Mouse (Mus musculus) intestine, embryonic 14.5 days (tissue): ENCODE results near the gene Mpp3. TPM values are rescaled to one million over a fixed set of nuclear protein-coding genes. Genes with fewer than 3 reads are reported as not detected.

ENCODE experiments used
- ATAC-seq: fragments of 200-750 bp; cut with Nextera tagmentation; replicated peaks from 2 replicates; pipeline ENCODE4 v1.8.0; 2017; ENCODE audit warnings: low read depth, moderate number of reproducible peaks, moderate TSS enrichment, moderate library complexity; ENCODE audit not compliant: low FRiP score, low TSS enrichment
- DNase-seq: peaks from one replicate; pipeline ENCODE4 v3.0.0-alpha.2; 2018; ENCODE audit warnings: low spot score
- H3K27ac ChIP-seq: fragments of 300-500 bp; sonication (generic); 2 replicates; pipeline ENCODE4 v1.5.1; 2014; ENCODE audit warnings: low read depth, mild to moderate bottlenecking, control low read depth
- H3K27me3 ChIP-seq: fragments of 300-500 bp; sonication (generic); replicated peaks from 2 replicates; pipeline ENCODE4 v1.6.1; 2014; ENCODE audit warnings: low read length, control low read depth; ENCODE audit not compliant: control insufficient read depth, insufficient read depth
- H3K36me3 ChIP-seq: fragments of 300-500 bp; sonication (generic); 2 replicates; pipeline ENCODE4 v1.6.1; 2014; ENCODE audit warnings: low read length, control low read depth; ENCODE audit not compliant: control insufficient read depth, insufficient read depth
- H3K4me1 ChIP-seq: fragments of 300-500 bp; sonication (generic); replicated peaks from 2 replicates; pipeline ENCODE4 v1.6.1; 2014; ENCODE audit warnings: low read length, control low read depth, mixed read lengths; ENCODE audit not compliant: control insufficient read depth, insufficient read depth
- H3K4me2 ChIP-seq: fragments of 300-500 bp; sonication (generic); 2 replicates; pipeline ENCODE4 v1.6.1; 2014; ENCODE audit warnings: low read length
- H3K4me3 ChIP-seq: fragments of 300-500 bp; sonication (generic); 2 replicates; pipeline ENCODE4 v1.5.1; 2014; ENCODE audit warnings: low read depth, low read length, control low read depth, mixed read lengths
- H3K9ac ChIP-seq: fragments of 300-500 bp; sonication (generic); 2 replicates; pipeline ENCODE4 v1.6.1; 2014; ENCODE audit warnings: mild to moderate bottlenecking, low read length
- H3K9me3 ChIP-seq: fragments of 300-500 bp; sonication (generic); 2 replicates; pipeline ENCODE4 v1.6.1; 2016; ENCODE audit warnings: low read length, control low read depth; ENCODE audit not compliant: control insufficient read depth
- WGBS: fragments of 180-500 bp; shearing (Covaris S2); extraction: QIAGEN DNeasy Blood & Tissue Kit; methylation state at CpG from one replicate; pipeline ENCODE4 v1.1.7; 2014; 5-methylcytosine and 5-hydroxymethylcytosine counted together
- polyA plus RNA-seq: library from polyadenylated mRNA; unstranded; fragments of >200 nt; fragmentation: Nextera tagmentation; extraction: Ambion mirVana; gene quantifications from 2 replicates; pipeline ENCODE4 v1.2.1, GENCODE M21; 2014

Mpp3 gene
- polyA plus RNA-seq, 1 experiment from 2014 or later: 11.0 TPM

DNA sequence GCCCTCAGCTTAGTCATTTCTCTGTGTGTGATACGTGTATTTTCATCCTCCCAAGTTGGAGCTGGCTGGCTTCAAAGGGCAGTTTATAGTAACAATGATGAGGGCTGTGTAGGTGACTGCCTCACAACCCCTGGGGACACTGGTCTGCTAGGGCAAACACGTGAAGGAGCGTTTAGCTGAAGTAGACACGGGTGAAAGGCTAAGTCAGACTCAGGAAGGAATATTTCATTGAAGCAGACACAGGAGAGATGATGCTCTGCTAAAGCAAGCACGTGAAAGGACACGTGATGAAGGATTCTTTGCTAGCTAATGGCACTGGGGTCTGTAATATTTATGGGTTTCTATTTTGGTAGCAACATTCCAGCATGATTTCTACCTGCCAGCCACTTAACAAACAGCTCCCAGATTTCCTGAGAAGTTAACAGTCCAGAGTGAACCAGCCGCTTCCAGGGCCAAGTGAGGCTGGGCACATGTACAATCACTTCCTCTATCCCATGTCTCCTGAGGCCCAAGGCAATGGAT, 16.5 kb upstream of the Mpp3 start:
- Histone ChIP-seq H3K27ac (no peak overlapping the region), H3K9ac (no peak overlapping the region), H3K36me3 (no peaks in the 10 kb centered on the region), H3K4me1 (no peaks in the 10 kb centered on the region; the same call in 1 of the 2 replicates), H3K4me3 (no peak overlapping the region), H3K4me2 (no peak overlapping the region), H3K27me3 (no peaks in the 10 kb centered on the region), H3K9me3 (peaks cover 11% of the 10 kb centered on the region; the same call in 1 of the 2 replicates)
- WGBS: 81% methylated on average over 7 of the region's 7 CpGs
- DNase-seq (no peak), ATAC-seq (no peak)

DNA sequence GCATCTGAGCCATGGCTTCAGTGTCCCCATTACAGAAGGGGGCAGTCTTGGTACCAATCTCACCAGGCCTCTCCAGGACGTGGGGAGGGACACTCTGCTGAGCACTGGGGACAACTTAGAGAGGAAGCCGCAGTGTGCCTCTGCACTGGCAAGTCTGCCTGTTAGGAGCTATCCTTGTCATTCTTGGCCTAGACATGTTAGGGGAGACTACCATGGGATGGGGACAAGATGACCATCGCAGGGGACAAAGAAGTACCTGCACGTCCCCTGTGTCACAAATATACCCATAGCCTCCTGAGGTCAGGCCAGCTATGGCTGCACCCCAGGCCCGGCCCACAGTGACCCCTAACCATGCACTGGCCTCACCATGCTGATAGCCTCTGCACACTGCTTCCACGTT, 15.1 kb upstream of the Mpp3 start:
- ATAC-seq: no peak
- Histone ChIP-seq H3K9ac (no peak overlapping the region), H3K27me3 (no peaks in the 10 kb centered on the region), H3K36me3 (no peaks in the 10 kb centered on the region), H3K27ac (no peak overlapping the region), H3K4me1 (no peaks in the 10 kb centered on the region; the same call in 1 of the 2 replicates), H3K4me3 (no peak overlapping the region), H3K4me2 (no peak overlapping the region), H3K9me3 (peaks cover 11% of the 10 kb centered on the region; the same call in 1 of the 2 replicates)
- 87% methylated on average over 6 of the region's 6 CpGs for WGBS
- no peak for DNase-seq

DNA sequence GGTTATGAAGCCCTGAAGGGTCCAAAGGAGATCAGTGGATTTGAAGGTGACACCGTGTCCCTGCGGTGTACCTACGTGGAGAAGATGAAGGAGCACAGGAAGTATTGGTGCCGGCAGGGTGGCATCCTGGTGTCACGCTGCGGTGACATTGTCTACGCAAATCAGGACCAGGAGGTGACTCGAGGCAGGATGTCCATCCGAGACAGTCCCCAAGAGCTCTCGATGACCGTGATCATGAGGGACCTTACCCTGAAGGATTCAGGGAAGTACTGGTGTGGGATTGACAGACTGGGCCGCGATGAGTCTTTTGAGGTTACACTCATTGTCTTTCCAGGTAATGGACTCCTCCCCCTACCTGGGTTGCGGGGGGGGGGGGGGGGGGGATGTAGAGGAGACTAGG, 14.7 kb upstream of the Mpp3 start:
- Histone ChIP-seq H3K9me3 (peaks cover 11% of the 10 kb centered on the region; the same call in 1 of the 2 replicates), H3K4me2 (no peak overlapping the region), H3K27me3 (no peaks in the 10 kb centered on the region), H3K36me3 (no peaks in the 10 kb centered on the region), H3K9ac (no peak overlapping the region), H3K4me3 (no peak overlapping the region), H3K27ac (no peak overlapping the region), H3K4me1 (no peaks in the 10 kb centered on the region; the same call in 1 of the 2 replicates)
- DNase-seq (no peak), ATAC-seq (no peak)
- 90% methylated on average over 14 of the region's 14 CpGs for WGBS

DNA sequence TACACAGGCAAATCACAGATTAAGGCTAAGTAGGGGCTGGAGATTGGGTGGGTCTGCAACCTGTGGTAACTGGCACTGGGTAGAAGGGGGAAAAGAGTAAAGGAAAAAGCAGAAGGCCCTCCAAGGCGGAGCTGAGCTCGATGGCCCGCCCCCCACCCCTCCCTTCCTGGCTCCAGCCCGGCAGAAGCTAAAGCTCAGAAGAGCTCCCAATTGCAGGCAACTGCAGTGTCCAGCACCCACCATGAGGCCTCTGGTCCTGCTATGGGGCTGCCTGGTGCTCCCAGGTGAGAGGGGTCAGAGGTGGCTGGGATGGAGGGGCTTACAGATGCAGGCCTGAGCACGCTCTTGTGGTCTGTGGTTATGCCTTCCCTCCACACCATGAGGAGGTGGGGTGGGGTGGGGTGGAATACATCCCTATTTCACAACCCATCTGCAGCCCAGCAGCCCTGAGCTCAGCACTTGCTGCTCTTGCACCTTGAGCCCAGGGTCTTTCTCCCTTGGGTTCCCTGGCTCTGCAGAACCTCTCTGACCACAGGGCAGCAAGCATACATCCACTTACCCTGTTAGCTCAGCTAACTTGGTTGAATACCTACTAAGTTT, 13.2 kb upstream of the Mpp3 start, which contains the start of gene Cd300lg:
Gene Cd300lg, plus strand, starts transcription at position 160 of the 600 bp plus-strand sequence.
- Histone ChIP-seq H3K36me3 (no peaks in the 10 kb centered on the region), H3K9me3 (peaks cover 11% of the 10 kb centered on the region; the same call in 1 of the 2 replicates), H3K9ac (no peak within 1 kb of the TSS), H3K4me1 (no peaks in the 10 kb centered on the region; the same call in 1 of the 2 replicates), H3K27ac (no peak within 1 kb of the TSS), H3K27me3 (no peaks in the 10 kb centered on the region), H3K4me3 (no peak within 1 kb of the TSS), H3K4me2 (no peak within 1 kb of the TSS)
- WGBS: 50% methylated on average over 5 of the region's 5 CpGs
- DNase-seq: no peak
- ATAC-seq: no peak

DNA sequence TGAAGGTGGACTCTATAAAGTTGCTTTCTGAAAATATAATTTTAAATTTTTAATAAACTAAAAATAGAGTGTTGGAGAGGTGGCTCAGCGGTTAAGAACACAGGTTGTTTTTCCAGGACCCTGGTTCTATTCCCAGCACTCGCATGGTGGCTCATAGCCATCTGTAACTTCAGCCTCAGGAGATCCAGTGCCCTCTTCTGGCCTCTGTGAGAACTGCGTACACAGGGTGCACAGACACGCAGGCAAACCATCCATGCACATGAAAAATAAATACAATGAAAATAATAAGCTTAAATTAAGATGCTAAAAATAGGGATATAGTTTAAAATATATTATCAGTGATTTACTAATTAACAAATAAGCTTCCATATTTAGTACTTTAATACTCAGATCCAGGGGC, 12.4 kb upstream of the Mpp3 start:
- WGBS: 71% methylated on average over 4 of the region's 4 CpGs
- no peaks in the 10 kb centered on the region for H3K36me3 ChIP-seq
- H3K27me3 ChIP-seq: no peaks in the 10 kb centered on the region
- H3K4me1 ChIP-seq: no peaks in the 10 kb centered on the region; the same call in 1 of the 2 replicates
- H3K27ac ChIP-seq: no peak overlapping the region
- H3K9ac ChIP-seq: no peak overlapping the region
- no peak overlapping the region for H3K4me2 ChIP-seq
- ATAC-seq (no peak), DNase-seq (no peak)
- H3K9me3 ChIP-seq: peaks cover 9% of the 10 kb centered on the region; the same call in 1 of the 2 replicates
- H3K4me3 ChIP-seq: no peak overlapping the region

DNA sequence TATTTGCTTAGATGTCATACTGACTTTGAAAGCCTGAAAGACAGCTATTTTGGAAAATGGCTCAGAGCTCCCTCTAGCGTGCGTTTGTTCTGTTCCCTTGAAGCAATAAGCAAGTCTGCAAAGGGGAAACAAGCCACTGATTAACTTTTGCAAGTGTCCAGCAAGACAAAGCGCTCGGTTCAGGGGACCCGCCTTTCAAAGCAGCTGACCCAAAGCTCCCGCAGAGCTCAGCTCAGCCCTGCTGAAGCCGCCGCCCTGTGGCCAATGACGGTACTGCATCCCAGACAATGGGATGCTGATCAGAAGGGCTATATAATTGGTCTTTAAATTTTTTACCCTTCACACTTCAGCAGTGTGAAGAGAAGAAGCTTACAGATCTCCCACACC, 11.9 kb upstream of the Mpp3 start:
- WGBS: under 1% methylated on average over 9 of the region's 9 CpGs
- 0 out of 2 replicates have a peak, but pooled peaks cover 4% of the 10 kb centered on the region for H3K9me3 ChIP-seq
- H3K36me3 ChIP-seq: no peaks in the 10 kb centered on the region
- no peaks in the 10 kb centered on the region for H3K27me3 ChIP-seq
- no peak overlapping the region for H3K9ac ChIP-seq
- ATAC-seq (peak; percentile 89), DNase-seq (peak; percentile 97)
- peak overlapping the region; percentile 9 for H3K4me2 ChIP-seq
- H3K4me1 ChIP-seq: no peaks in the 10 kb centered on the region; the same call in 1 of the 2 replicates
- H3K4me3 ChIP-seq: no peak overlapping the region
- no peak overlapping the region for H3K27ac ChIP-seq

DNA sequence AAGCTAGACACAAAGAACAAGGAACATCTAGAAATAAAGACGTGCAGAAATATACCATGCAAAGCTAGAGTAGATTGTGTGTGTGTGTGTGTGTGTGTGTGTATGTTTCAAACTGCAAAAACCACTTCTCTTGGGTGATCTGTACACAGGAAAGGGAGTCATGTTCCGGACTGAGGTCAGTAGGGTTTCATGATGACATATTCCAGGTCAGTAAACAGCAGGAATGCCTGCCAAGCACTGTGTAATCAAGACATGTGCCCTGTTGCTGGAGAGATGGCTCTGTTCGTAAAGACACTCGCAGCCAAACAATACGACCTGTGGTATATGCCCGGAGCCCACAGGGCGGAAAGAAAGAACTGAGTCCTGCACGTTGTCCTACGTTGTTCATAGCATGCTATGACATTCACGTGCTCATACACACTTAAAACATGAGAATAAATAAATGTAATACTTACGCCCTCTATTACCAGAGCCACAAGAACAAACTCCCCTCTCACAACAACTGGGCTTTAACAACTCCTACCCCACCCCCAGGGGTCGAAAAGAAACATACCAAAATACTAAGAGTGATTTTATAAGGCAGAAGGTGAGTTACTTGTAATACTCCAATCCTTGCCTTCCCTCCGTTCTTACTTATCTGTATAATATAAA, 11.4 kb upstream of the Mpp3 start:
- H3K27me3 ChIP-seq: no peaks in the 10 kb centered on the region
- no peak overlapping the region for H3K9ac ChIP-seq
- no peak for ATAC-seq
- WGBS: 42% methylated on average over 13 of the region's 13 CpGs
- H3K4me3 ChIP-seq: no peak overlapping the region
- no peaks in the 10 kb centered on the region; the same call in 1 of the 2 replicates for H3K4me1 ChIP-seq
- H3K9me3 ChIP-seq: no peaks in the 10 kb centered on the region
- H3K27ac ChIP-seq: no peak overlapping the region
- no peak for DNase-seq
- H3K36me3 ChIP-seq: no peaks in the 10 kb centered on the region
- H3K4me2 ChIP-seq: peak overlapping the region; percentile 9

DNA sequence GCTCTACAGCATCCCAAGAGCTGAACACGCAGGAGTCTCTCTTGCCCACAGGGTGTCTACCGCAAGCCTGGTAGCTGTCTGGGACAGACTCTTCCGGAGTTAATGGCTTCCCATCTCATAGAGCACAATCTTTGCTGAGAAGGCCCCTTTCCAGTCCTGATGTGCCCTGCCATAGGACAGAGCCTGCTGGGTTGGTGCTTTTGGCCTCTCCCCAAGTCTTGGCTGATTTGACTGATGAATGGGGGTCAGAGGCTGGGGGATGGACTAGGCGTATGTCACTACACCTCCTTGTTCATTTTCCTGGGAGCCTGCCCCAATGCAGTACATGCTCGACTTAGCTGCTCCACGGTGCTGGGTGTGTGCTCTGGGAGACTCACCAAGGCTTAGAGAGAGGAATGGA, 9.5 kb upstream of the Mpp3 start:
- Histone ChIP-seq H3K4me2 (no peak overlapping the region), H3K27me3 (no peaks in the 10 kb centered on the region), H3K4me3 (no peak overlapping the region), H3K27ac (no peak overlapping the region), H3K4me1 (no peaks in the 10 kb centered on the region; the same call in 1 of the 2 replicates), H3K9me3 (no peaks in the 10 kb centered on the region), H3K36me3 (no peaks in the 10 kb centered on the region), H3K9ac (no peak overlapping the region)
- 71% methylated on average over 6 of the region's 6 CpGs for WGBS
- DNase-seq: no peak
- no peak for ATAC-seq
